ENCODE assay signal across 14 mouse cellular contexts in genomic region chr4:85559753-85560152, GRCm38 (mm10). TPM values are rescaled to one million over a fixed set of nuclear protein-coding genes. Genes with fewer than 3 reads are reported as not detected.
"Had no signal": no experiment of that assay in that cellular context is flagged by ENCODE, and none has a peak within 500 bp of the region (broad histone marks: within the 10 kb centered on the region; RNA-seq: fewer than 3 reads in every experiment).

No protein-coding gene starts in this region.

- DNase-seq: kidney, postnatal 14 days; retina, postnatal 1 day; right cerebral cortex, postnatal 4 days; thymus, adult 2 months; thymus, postnatal 25 days had no signal

- H3K27ac ChIP-seq: left cerebral cortex, adult 2 months; limb, embryonic 15.5 days; liver, embryonic 12.5 days; midbrain, embryonic 10.5 days; stomach, embryonic 15.5 days had no signal

- H3K4me1 ChIP-seq: limb, embryonic 15.5 days; liver, embryonic 12.5 days; midbrain, embryonic 10.5 days; stomach, embryonic 15.5 days had no signal

- H3K9ac ChIP-seq: limb, embryonic 15.5 days; liver, embryonic 12.5 days; stomach, embryonic 15.5 days had no signal

- H3K27me3 ChIP-seq: limb, embryonic 15.5 days; liver, embryonic 12.5 days; stomach, embryonic 15.5 days had no signal

- H3K4me2 ChIP-seq: limb, embryonic 15.5 days; liver, embryonic 12.5 days; stomach, embryonic 15.5 days had no signal

- H3K4me3 ChIP-seq: left cerebral cortex, adult 2 months; limb, embryonic 15.5 days; liver, embryonic 12.5 days; midbrain, embryonic 10.5 days; myocyte; stomach, embryonic 15.5 days had no signal

- H3K36me3 ChIP-seq: limb, embryonic 15.5 days; liver, embryonic 12.5 days; midbrain, embryonic 10.5 days; stomach, embryonic 15.5 days had no signal

- ATAC-seq: inflammation-experienced regulatory T-cells, adult 6 months; intestine, postnatal 0 days; liver, embryonic 12.5 days had no signal

- H3K9me3 ChIP-seq: limb, embryonic 15.5 days; liver, embryonic 12.5 days; midbrain, embryonic 10.5 days; stomach, embryonic 15.5 days had no signal

RNA-seq across cellular contexts. Expression of gene Adamtsl1, which starts 45.8 kb away (rescaled TPM):
- total RNA-seq: neutrophil, adult 5-6 weeks had no signal
